Mouse (Mus musculus): Measurements from ENCODE around the gene Kcna10. TPM values are rescaled to one million over a fixed set of nuclear protein-coding genes. Genes with fewer than 3 reads are reported as not detected.

Gene Kcna10
- polyA plus RNA-seq, 1 experiment from 2014 or later: not detected

GRCm38 (mm10) chr3:107171964-107172363 is 10.9 kb upstream of the Kcna10 start:
- Histone ChIP-seq H3K36me3 (no peaks in the 10 kb centered on the region), H3K4me3 (no peak overlapping the region), H3K9me3 (no peaks in the 10 kb centered on the region), H3K9ac (no peak overlapping the region), H3K27ac (no peak overlapping the region), H3K4me2 (replicated peaks) (no peak overlapping the region), H3K4me1 (peaks cover 2% of the 10 kb centered on the region; the same call in 1 of the 2 replicates), H3K27me3 (replicated peaks) (no peaks in the 10 kb centered on the region)
- no peak for ATAC-seq (ENCODE audit: low FRiP score, low read depth)
- 82% methylated on average over 3 of the region's 3 CpGs for WGBS

- Histone ChIP-seq H3K4me3 (no peak overlapping the region), H3K4me2 (replicated peaks) (no peak overlapping the region), H3K27me3 (replicated peaks) (no peaks in the 10 kb centered on the region), H3K36me3 (no peaks in the 10 kb centered on the region), H3K9ac (no peak overlapping the region), H3K9me3 (no peaks in the 10 kb centered on the region), H3K4me1 (peaks cover 2% of the 10 kb centered on the region; the same call in 1 of the 2 replicates), H3K27ac (no peak overlapping the region)
- 80% methylated on average over 1 of the region's 1 CpGs for WGBS
- no peak for ATAC-seq (ENCODE audit: low FRiP score, low read depth)
Measured at GRCm38 (mm10) chr3:107172556-107172955, 10.3 kb upstream of the Kcna10 start.

DNA sequence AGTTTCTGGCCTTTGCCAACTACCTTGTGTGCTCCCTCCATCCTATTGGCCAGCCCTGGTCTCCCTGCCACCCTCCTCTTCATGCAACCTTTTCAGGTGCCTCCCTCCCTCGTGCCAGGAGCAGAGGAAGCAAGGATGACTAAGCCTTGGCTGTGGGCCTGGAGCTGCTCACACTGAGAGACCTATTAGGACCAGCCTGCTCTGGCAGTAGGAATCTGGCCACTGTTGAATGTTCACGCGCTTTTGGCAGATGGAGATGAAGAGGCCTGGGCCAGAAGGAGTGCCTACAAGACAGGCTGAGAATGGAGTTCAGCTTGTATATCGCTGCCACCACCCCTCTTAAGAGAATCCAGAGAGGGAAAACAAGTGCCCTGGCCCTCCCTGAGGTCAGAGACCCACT is 7.4 kb upstream of the Kcna10 start:
- peaks cover 2% of the 10 kb centered on the region; the same call in 1 of the 2 replicates for H3K4me1 ChIP-seq
- no peak for ATAC-seq (ENCODE audit: low FRiP score, low read depth)
- no peaks in the 10 kb centered on the region for H3K9me3 ChIP-seq
- no peak overlapping the region for H3K4me2 ChIP-seq (replicated peaks)
- WGBS: 81% methylated on average over 4 of the region's 4 CpGs
- no peaks in the 10 kb centered on the region for H3K36me3 ChIP-seq
- H3K9ac ChIP-seq: no peak overlapping the region
- no peak overlapping the region for H3K4me3 ChIP-seq
- no peak overlapping the region for H3K27ac ChIP-seq
- H3K27me3 ChIP-seq (replicated peaks): no peaks in the 10 kb centered on the region

DNA sequence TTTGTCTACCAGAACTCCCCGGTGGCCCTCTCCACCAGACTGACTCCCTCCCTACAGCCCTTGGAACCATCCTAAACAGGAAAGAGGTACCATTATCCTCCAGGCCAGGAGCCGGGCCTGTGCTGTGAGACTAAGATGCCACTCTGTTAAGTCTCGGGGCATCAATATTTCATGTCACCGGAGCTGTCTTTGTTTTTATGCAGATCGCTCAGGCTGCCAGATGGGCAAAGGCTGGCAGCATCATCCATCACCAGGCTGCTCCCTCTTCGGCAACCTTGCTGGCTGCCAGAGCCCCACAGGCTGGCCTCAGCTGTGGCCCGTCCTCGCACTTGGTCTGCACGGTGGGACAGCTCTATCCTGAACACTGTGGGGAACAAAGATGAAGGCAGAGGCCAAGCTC is 6.4 kb upstream of the Kcna10 start:
- no peak overlapping the region for H3K4me3 ChIP-seq
- no peaks in the 10 kb centered on the region for H3K9me3 ChIP-seq
- H3K27ac ChIP-seq: no peak overlapping the region
- no peak overlapping the region for H3K9ac ChIP-seq
- H3K4me1 ChIP-seq: peaks cover 2% of the 10 kb centered on the region; the same call in 1 of the 2 replicates
- no peak overlapping the region for H3K4me2 ChIP-seq (replicated peaks)
- no peaks in the 10 kb centered on the region for H3K27me3 ChIP-seq (replicated peaks)
- 21% methylated on average over 9 of the region's 9 CpGs for WGBS
- H3K36me3 ChIP-seq: no peaks in the 10 kb centered on the region
- ATAC-seq (ENCODE audit: low FRiP score, low read depth): peak; percentile 94

GRCm38 (mm10) chr3:107180860-107181259 is 2.0 kb upstream of the Kcna10 start:
- no peak overlapping the region for H3K9ac ChIP-seq
- peaks cover 2% of the 10 kb centered on the region; the same call in 1 of the 2 replicates for H3K4me1 ChIP-seq
- no peaks in the 10 kb centered on the region for H3K36me3 ChIP-seq
- H3K4me3 ChIP-seq: no peak overlapping the region
- H3K27me3 ChIP-seq (replicated peaks): no peaks in the 10 kb centered on the region
- H3K4me2 ChIP-seq (replicated peaks): no peak overlapping the region
- no peak overlapping the region for H3K27ac ChIP-seq
- 74% methylated on average over 2 of the region's 2 CpGs for WGBS
- H3K9me3 ChIP-seq: no peaks in the 10 kb centered on the region
- ATAC-seq (ENCODE audit: low FRiP score, low read depth): no peak

DNA sequence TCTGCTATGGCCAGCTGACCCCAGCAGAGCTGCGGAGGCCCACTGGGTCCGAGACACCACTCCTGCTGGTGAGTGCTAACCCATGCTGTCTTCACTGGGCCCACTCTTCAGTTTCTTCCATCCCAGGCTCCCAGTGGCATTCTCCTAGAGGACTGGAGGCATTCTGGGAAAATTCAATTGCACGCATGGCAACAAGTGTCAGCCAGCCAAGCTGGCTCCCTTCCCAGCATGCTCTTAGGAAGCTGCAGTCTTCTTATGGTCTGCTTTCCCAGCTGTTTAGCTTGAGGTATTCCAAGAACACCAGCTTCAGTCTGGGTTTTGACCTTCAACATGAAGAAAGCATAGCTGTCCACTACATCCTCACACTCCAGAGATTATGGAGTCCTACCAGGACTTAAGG is 322 bp downstream of the Kcna10 start:
- no peak overlapping the region for H3K4me2 ChIP-seq (replicated peaks)
- H3K27me3 ChIP-seq (replicated peaks): no peaks in the 10 kb centered on the region
- no peak overlapping the region for H3K4me3 ChIP-seq
- ATAC-seq (ENCODE audit: low FRiP score, low read depth): no peak
- H3K9ac ChIP-seq: no peak overlapping the region
- H3K9me3 ChIP-seq: no peaks in the 10 kb centered on the region
- H3K4me1 ChIP-seq: no peaks in the 10 kb centered on the region
- 84% methylated on average over 3 of the region's 3 CpGs for WGBS
- H3K27ac ChIP-seq: no peak overlapping the region
- H3K36me3 ChIP-seq: no peaks in the 10 kb centered on the region

DNA sequence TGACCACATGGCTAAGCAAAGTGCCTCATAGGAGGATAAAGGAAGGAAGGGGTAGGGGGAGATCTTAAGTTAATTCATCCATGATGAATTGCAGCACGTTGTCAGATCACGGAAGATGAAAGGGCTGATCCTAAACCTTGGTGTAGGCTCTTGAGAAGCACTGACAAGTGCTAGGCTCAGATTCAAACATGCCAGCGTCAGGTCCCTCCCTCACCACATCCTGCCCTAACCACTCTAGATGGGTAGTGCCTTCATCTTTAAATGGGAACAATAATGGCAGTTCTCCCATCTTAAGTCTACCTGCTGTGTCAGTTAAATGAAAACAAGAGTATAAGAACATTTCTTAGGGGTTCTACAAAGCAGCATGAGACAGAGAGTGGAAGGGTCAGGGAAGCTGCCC is 2.7 kb downstream of the Kcna10 start:
- H3K9ac ChIP-seq: no peak overlapping the region
- H3K4me1 ChIP-seq: no peaks in the 10 kb centered on the region
- H3K9me3 ChIP-seq: no peaks in the 10 kb centered on the region
- WGBS: 80% methylated on average over 3 of the region's 3 CpGs
- no peaks in the 10 kb centered on the region for H3K27me3 ChIP-seq (replicated peaks)
- ATAC-seq (ENCODE audit: low FRiP score, low read depth): no peak
- H3K27ac ChIP-seq: no peak overlapping the region
- H3K4me3 ChIP-seq: no peak overlapping the region
- no peak overlapping the region for H3K4me2 ChIP-seq (replicated peaks)
- no peaks in the 10 kb centered on the region for H3K36me3 ChIP-seq

DNA sequence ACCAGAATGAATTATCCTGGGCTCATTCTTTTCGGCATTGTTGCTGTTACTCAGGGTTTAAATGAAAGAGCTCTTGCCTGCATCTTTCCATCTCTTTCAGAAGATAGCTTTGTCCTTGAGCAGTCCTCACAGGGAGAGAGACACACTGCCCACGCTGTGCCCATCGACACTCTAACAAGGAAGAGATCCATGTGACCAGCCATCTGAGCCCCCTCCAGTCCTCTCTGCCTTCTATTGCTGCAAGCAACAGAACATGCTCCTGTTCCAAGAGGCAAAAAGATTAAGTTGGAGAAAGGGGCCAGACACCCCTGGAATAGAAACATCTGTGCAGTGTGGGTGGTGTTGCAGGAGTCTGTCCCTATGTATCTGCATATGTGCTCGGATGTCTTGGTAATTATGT is 4.2 kb downstream of the Kcna10 start:
- no peak overlapping the region for H3K4me2 ChIP-seq (replicated peaks)
- H3K27me3 ChIP-seq (replicated peaks): no peaks in the 10 kb centered on the region
- 84% methylated on average over 4 of the region's 4 CpGs for whole genome bisulfite sequencing
- no peak overlapping the region for H3K27ac ChIP-seq
- H3K36me3 ChIP-seq: no peaks in the 10 kb centered on the region
- no peaks in the 10 kb centered on the region for H3K9me3 ChIP-seq
- no peak overlapping the region for H3K9ac ChIP-seq
- no peak for ATAC-seq (ENCODE audit: low FRiP score, low read depth)
- H3K4me3 ChIP-seq: no peak overlapping the region
- H3K4me1 ChIP-seq: no peaks in the 10 kb centered on the region

- 46% methylated on average over 6 of the region's 6 CpGs for WGBS
- peak; percentile 71; the same call in 1 of the 2 replicates for ATAC-seq (ENCODE audit: low FRiP score, low read depth)
- H3K9me3 ChIP-seq: no peaks in the 10 kb centered on the region
- no peaks in the 10 kb centered on the region for H3K4me1 ChIP-seq
- H3K9ac ChIP-seq: no peak overlapping the region
- H3K36me3 ChIP-seq: no peaks in the 10 kb centered on the region
- no peak overlapping the region for H3K4me3 ChIP-seq
- no peak overlapping the region for H3K4me2 ChIP-seq (replicated peaks)
- no peaks in the 10 kb centered on the region for H3K27me3 ChIP-seq (replicated peaks)
- no peak overlapping the region for H3K27ac ChIP-seq
Measured at GRCm38 (mm10) chr3:107188226-107188899, 5.5 kb downstream of the Kcna10 start.

DNA sequence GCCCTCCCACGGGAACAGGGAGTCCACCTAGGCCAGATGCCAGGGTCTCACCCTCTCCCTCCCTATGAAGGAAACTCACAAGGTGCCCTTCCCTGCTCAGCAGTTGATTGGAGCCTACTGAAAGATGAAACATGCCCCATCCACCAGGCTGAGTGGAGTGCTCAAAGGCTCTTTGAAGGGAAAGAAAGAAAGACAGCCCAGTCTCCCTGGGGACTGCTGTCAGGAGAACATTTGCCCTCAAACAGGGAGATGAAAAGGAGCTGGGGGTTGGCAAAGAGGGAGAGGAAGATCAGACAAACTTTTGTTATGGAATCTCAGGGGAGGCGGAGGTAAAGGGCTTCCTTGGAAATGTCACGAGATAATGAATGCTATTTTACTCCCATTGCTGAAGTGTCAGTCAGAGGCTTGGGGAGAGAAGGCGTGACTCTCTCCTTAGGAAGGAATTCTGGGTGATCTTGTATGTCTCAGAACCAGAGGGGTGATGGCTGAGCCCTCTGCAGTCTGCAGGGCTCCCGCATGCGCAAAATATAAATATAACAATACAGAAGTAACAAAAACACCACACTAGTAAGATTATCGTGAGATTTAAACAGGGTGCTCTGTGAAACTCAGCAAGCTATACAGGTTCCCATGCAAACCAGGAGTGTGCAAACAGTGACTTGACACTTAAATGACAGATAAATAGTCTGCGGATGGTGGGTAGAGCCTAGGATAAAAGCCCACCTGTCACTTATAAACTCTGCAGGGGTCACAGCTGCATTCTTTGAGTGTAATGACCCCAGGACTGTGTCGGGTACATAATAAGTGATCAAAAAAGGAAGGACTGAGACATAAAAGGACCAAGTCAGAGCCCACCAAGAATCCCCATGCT is 18.7 kb downstream of the Kcna10 start:
- no peak for ATAC-seq (ENCODE audit: low FRiP score, low read depth)

DNA sequence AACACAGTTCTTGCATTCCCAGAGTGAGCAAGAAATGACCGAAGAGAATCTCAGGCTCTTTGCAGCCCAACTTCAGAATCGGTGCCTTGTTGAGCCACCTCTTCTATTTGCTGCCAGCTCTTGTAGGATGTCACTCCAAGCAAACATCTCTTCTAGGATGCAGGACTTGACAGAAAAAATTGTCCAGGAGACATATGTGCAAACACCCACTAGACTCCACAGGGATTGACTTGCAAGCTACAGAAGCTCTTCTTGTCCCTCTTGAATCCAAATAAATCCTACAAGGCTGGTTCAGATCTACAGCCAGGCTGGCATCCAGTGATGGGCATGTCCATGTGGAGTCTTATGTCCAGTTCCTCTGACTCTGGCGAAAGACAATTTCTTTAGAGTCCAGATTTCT is 21.6 kb downstream of the Kcna10 start:
- no peak overlapping the region for H3K9ac ChIP-seq
- H3K36me3 ChIP-seq: no peaks in the 10 kb centered on the region
- no peaks in the 10 kb centered on the region for H3K9me3 ChIP-seq
- no peak overlapping the region for H3K27ac ChIP-seq
- H3K4me3 ChIP-seq: no peak overlapping the region
- H3K4me1 ChIP-seq: peaks cover 21% of the 10 kb centered on the region
- no peak overlapping the region for H3K4me2 ChIP-seq (replicated peaks)
- WGBS: 89% methylated on average over 3 of the region's 3 CpGs
- no peaks in the 10 kb centered on the region for H3K27me3 ChIP-seq (replicated peaks)
- no peak for ATAC-seq (ENCODE audit: low FRiP score, low read depth)

More for the DNA sequence above, 18.7 kb downstream of the Kcna10 start:
- WGBS: 35% methylated on average over 9 of the region's 9 CpGs
- Histone ChIP-seq H3K9ac (no peak overlapping the region), H3K4me3 (no peak overlapping the region), H3K4me2 (replicated peaks) (no peak overlapping the region), H3K4me1 (peaks cover 3% of the 10 kb centered on the region), H3K27me3 (replicated peaks) (no peaks in the 10 kb centered on the region), H3K27ac (no peak overlapping the region), H3K9me3 (no peaks in the 10 kb centered on the region), H3K36me3 (no peaks in the 10 kb centered on the region)

GRCm38 (mm10) chr3:107205170-107205569 is 22.3 kb downstream of the Kcna10 start:
- no peak overlapping the region for H3K4me3 ChIP-seq
- ATAC-seq (ENCODE audit: low FRiP score, low read depth): no peak
- H3K4me2 ChIP-seq (replicated peaks): no peak overlapping the region
- peaks cover 21% of the 10 kb centered on the region for H3K4me1 ChIP-seq
- H3K27ac ChIP-seq: no peak overlapping the region
- H3K36me3 ChIP-seq: no peaks in the 10 kb centered on the region
- no peak overlapping the region for H3K9ac ChIP-seq
- H3K9me3 ChIP-seq: no peaks in the 10 kb centered on the region
- H3K27me3 ChIP-seq (replicated peaks): no peaks in the 10 kb centered on the region
